Mouse (Mus musculus) E14TG2a.4 (cell line): Measurements from ENCODE around the gene Olfr9.
"Not testable (repeated sequence)": the region's sequence is repeated elsewhere in the genome, so short reads cannot be mapped to it uniquely, and the experiment has no call there.

ENCODE experiments used
- H3K27me3 ChIP-seq: 2 replicates; pipeline ENCODE4 v1.6.1; 2014; ENCODE audit warnings: low read length, control low read depth; ENCODE audit not compliant: insufficient read depth
- H3K36me3 ChIP-seq: 2 replicates; pipeline ENCODE4 v1.6.1; 2014; ENCODE audit warnings: low read length, control low read depth; ENCODE audit not compliant: insufficient read depth
- H3K4me1 ChIP-seq: replicated peaks from 2 replicates; pipeline ENCODE4 v1.6.1; 2014; ENCODE audit warnings: low read depth, low read length, control low read depth
- H3K4me3 ChIP-seq: replicated peaks from 2 replicates; pipeline ENCODE4 v1.5.1; 2014; ENCODE audit warnings: mild to moderate bottlenecking, low read length
- H3K9me3 ChIP-seq: 2 replicates; pipeline ENCODE4 v1.6.1; 2014; ENCODE audit warnings: low read length, control low read depth
- CTCF ChIP-seq: conservative IDR thresholded peaks from 2 replicates; pipeline ENCODE4 v1.5.1; 2014; ENCODE audit warnings: low read length
- NANOG ChIP-seq: IDR thresholded peaks from 2 replicates; pipeline ENCODE4 v1.6.1; 2014; ENCODE audit warnings: borderline replicate concordance, low read length, mixed read lengths
- POU5F1 ChIP-seq: IDR thresholded peaks from 2 replicates; pipeline ENCODE4 v1.6.1; 2014; ENCODE audit warnings: low read length, borderline replicate concordance

The Olfr9 gene

DNA sequence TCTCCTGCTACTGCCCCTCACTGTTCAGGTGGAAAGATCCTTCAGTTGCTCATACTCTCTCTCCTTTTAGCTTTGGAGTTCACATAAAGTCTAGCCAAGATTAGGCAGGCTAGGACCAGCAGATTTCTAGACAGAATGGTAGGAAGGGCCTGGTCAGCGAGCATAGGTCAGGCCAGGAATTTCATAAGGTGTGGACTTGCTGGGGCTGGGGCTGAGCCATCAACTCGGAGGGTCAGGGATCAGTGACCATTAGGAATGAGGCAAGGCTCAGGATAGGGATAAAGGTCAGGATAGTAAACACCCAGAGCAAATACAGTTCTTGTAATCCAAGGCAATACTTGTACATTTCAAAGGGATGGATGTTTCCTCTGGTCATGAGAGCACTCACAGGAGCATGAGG is 24.3 kb upstream of the Olfr9 start:
- no peaks in the 10 kb centered on the region for H3K27me3 ChIP-seq
- no peak for TF ChIP-seq POU5F1
- TF ChIP-seq CTCF = no peak
- TF ChIP-seq NANOG = no peak
- H3K36me3 ChIP-seq = no peaks in the 10 kb centered on the region

DNA sequence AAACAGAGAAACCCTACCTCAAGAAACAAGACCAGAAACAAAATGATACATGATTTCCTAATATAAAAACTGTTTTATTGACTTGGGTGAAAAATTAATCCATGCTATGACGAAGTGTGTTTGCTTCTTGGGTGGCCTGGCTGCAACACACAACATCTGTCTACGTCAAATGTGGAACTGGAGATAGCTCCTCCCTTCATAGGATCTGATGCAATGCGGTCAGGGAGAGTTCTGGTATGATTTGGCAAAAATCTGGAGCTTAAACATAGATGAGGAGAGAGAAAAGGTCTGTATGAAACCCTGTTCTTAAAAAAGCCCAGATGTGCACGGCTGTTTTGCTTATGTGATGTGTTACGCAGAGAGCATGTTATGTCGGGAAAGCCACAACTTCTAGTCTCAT is 23.4 kb upstream of the Olfr9 start:
- Histone ChIP-seq H3K36me3 (no peaks in the 10 kb centered on the region), H3K9me3 (no peaks in the 10 kb centered on the region), H3K4me1 (no peaks in the 10 kb centered on the region), H3K4me3 (no peak overlapping the region), H3K27me3 (no peaks in the 10 kb centered on the region)
- TF ChIP-seq CTCF = no peak
- no peak for TF ChIP-seq POU5F1
- no peak for TF ChIP-seq NANOG

More for the DNA sequence above, 24.3 kb upstream of the Olfr9 start:
- Histone ChIP-seq H3K9me3 (no peaks in the 10 kb centered on the region), H3K4me1 (no peaks in the 10 kb centered on the region), H3K4me3 (no peak overlapping the region)

DNA sequence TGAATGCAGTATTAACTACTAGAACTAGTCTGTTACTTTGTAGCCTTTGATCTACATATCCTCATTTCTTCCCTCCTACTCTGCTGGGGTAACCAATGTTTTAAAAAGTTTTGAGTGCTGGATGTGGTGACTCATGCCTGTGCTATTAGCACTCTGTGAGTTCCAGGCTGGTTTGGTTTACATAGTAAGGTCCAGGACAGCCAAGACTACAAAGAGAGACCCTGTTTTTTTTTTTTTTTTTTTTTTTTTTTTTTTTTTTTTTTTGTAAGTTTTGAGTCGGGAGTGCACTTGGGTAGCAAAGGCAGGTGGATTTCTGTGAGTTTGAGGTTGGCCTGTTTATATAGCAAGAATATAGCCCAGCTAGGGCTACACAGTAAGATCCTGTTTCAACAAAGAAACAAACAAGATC is 20.9 kb upstream of the Olfr9 start:
- Histone ChIP-seq H3K27me3 (no peaks in the 10 kb centered on the region), H3K4me3 (no peak overlapping the region), H3K9me3 (no peaks in the 10 kb centered on the region), H3K4me1 (no peaks in the 10 kb centered on the region), H3K36me3 (no peaks in the 10 kb centered on the region)
- no peak for TF ChIP-seq POU5F1
- TF ChIP-seq CTCF = no peak
- TF ChIP-seq NANOG = no peak

DNA sequence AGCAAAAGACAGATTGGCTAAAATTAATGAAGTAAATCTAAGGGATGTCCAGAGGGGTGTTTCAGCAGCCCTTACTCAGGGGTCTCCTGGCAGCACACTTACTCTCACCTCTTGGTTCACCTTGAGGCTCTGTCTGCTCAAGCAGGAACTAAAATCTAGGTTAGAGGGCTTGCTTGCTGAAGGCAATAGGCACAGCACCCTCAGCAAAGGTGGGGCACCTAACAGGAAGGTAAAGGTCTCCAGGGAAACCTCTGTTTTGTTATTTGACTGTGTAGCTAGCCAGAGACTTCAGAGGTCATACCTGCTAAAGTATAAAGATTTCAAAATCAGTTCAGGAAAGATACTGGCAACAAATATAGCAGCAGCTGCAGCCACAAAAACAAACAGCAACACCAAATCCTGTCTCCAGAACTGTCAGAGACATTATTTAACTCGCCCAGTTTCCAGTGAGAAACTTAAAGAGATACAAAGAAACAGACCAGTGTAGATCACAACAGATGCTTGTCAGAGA is 18.4 kb upstream of the Olfr9 start:
- no peak for TF ChIP-seq POU5F1
- no peak for TF ChIP-seq NANOG
- TF ChIP-seq CTCF = no peak
- Histone ChIP-seq H3K9me3 (no peaks in the 10 kb centered on the region), H3K27me3 (no peaks in the 10 kb centered on the region), H3K4me3 (no peak overlapping the region), H3K4me1 (no peaks in the 10 kb centered on the region), H3K36me3 (no peaks in the 10 kb centered on the region)

DNA sequence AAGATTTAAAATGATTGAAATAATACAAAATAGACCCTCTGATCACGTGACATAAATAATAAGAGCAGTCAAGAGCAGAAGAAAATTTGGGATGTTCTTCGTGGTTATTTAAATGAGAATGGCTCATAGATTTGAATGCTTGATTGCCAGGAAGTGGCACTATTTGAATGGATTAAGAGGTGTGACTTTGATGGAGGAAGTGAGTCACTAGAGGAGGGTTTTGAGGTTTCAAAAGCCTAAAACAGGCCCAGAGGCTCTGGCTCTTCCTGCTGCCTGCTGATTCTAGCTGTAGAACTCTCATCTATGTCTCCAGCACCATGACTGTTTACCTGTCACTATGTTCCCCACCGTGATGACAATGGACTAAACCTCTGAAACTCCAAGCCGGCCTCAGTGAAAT is 16.4 kb upstream of the Olfr9 start:
- H3K4me3 ChIP-seq = no peak overlapping the region
- TF ChIP-seq NANOG (no peak), POU5F1 (no peak), CTCF (no peak)

DNA sequence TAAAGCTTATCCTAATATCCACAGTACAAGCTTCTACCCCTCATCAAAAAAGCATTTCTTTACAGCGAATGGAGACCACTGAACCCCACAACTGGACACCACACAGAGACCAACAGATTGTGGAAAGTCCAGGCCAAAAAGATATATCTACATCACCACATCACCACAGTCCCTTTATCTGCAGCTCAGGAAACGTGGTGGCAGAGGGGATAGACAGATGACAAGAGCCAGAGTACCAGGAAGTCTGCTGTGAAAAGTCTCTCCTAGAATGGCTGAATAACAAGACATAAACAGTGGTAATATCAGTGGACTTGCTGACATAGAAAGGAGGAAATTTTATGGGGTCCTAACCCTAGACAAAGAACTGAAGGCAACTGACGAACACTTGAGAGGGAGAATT is 12.8 kb upstream of the Olfr9 start:
- peaks cover 11% of the 10 kb centered on the region for H3K4me1 ChIP-seq

More for the DNA sequence above, 16.4 kb upstream of the Olfr9 start:
- H3K27me3 ChIP-seq = no peaks in the 10 kb centered on the region
- H3K36me3 ChIP-seq = no peaks in the 10 kb centered on the region
- no peaks in the 10 kb centered on the region; the same call in 1 of the 2 replicates for H3K4me1 ChIP-seq
- no peaks in the 10 kb centered on the region for H3K9me3 ChIP-seq

DNA sequence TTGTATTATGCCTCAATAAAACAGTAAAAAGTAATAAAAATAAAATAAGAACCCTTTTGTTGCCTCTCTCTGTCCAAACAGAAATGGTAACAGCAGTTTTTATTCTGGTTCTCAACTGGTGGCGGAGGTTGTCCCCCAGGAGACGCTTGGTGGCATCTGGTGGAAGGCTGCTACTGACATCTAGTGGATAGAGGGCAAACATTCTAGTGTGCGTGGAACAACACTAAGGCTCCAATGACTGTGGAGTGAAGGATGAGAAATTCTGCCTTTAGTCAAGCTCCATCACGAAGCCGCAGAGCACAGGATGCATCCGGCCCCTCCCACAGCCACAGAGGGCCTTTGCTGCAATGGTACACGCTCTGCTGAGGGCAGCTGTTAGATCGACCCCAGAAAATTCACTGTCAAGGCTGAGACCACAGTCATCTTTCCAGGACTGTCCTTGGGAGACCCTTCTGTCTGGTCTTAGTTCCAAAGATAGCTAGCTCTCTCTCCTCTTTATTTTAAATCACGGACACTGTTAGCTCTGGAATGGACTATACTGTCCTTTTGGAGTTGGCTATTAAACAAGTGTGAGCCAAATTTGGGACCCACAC is 11.6 kb upstream of the Olfr9 start:
- Histone ChIP-seq H3K36me3 (no peaks in the 10 kb centered on the region), H3K4me1 (peaks cover 17% of the 10 kb centered on the region), H3K27me3 (no peaks in the 10 kb centered on the region), H3K9me3 (no peaks in the 10 kb centered on the region), H3K4me3 (no peak overlapping the region)
- TF ChIP-seq CTCF = peak; percentile 38
- no peak for TF ChIP-seq POU5F1
- TF ChIP-seq NANOG = no peak

More for the DNA sequence above, 12.8 kb upstream of the Olfr9 start:
- Histone ChIP-seq H3K27me3 (no peaks in the 10 kb centered on the region), H3K9me3 (no peaks in the 10 kb centered on the region), H3K4me3 (no peak overlapping the region), H3K36me3 (no peaks in the 10 kb centered on the region)
- TF ChIP-seq POU5F1 = no peak
- no peak for TF ChIP-seq NANOG
- no peak for TF ChIP-seq CTCF

DNA sequence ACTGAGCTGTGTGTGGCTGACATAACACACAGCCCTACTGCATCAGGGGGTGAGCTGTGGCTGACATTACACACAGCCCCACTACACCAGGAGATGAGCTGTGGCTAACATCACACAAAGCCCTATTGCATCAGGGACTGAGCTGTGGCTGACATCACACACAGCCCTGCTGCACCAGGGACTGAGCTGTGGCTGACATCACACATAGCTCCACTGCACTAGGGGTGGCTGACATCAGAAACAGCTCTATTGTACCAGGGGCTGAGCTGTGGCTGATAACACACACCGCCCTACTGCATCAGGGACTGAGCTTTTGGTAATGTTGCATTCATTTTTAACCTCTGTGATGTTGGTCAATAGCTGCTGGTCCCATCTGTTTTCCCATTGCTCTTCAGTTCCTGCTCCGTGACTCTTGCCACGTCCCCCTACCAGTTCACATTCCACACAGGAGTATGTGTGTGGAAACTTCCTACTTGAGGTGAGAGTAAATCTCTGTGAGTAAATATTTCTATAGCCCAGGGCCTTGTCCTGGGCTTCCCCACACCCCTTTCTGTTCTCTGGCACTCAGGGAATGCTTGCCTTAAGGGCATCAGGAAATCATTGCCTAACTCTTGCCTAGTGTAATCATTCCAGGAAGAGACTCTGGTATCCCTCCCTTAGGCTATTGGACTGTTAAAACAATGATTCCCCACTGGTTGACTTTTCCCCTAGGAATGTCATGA is 8.4 kb upstream of the Olfr9 start:
- H3K27me3 ChIP-seq = no peaks in the 10 kb centered on the region
- peaks cover 17% of the 10 kb centered on the region for H3K4me1 ChIP-seq
- H3K4me3 ChIP-seq = no peak overlapping the region
- H3K36me3 ChIP-seq = no peaks in the 10 kb centered on the region
- TF ChIP-seq NANOG (peak; percentile 22; the same call in 1 of the 2 replicates), POU5F1 (no peak), CTCF (no peak)
- no peaks in the 10 kb centered on the region for H3K9me3 ChIP-seq

DNA sequence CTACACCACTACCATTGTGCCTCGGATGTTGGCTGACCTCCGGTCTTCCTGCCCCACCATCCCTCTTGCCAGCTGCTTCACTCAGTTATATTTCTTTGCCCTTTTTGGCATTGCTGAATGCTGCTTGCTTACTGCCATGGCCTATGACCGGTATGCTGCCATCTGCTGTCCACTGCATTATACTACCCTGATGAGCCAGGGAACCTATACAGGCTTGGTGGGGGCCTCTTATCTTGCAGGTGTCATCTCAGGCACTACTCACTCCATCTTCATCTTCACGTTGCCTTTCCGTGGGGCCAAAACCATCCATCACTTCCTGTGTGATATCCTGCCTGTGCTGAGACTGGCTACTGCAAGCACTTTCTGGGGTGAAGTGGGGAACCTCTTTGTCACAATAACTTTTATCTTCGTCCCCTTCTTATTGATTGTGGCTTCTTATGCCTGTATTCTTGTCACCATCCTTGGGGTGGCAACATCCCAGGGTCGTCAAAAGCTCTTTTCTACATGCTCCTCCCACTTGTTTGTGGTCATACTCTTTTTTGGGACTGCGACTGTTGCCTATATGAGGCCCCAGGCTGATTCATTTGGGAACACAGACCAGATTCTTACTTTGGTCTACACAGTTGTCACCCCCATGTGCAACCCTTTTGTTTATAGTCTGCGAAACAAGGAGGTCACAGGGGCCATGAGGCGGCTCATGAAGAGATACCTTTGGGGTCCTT is 1.1 kb downstream of the Olfr9 start:
- H3K36me3 ChIP-seq, H3K4me1 ChIP-seq, H3K27me3 ChIP-seq, H3K9me3 ChIP-seq, H3K4me3 ChIP-seq: not testable (repeated sequence)
